In genomic region chr10:4070061-4070460, GRCm38 (mm10) we compare ENCODE assay signal across 16 mouse cellular contexts.
DNase-seq lines count a peak whose midpoint lies in the region; ATAC-seq lines count a peak whose summit lies in the region.
"Had no signal": no experiment of that assay in that cellular context is flagged by ENCODE, and none has a peak within 500 bp of the region (broad histone marks: within the 10 kb centered on the region; RNA-seq: fewer than 3 reads in every experiment).

No protein-coding gene starts in this region.

- no peak overlapping the region for H3K27ac ChIP-seq in forebrain, embryonic 15.5 days (replicated peaks)
- no peak overlapping the region for H3K27ac ChIP-seq in forebrain, embryonic 11.5 days (ENCODE audit: low read depth, low read length)
- H3K27ac ChIP-seq in midbrain, embryonic 16.5 days (ENCODE audit: low read length) = no peak overlapping the region
- no peak overlapping the region for H3K27ac ChIP-seq in midbrain, embryonic 15.5 days
- H3K27ac ChIP-seq: embryonic facial prominence, embryonic 12.5 days; hindbrain, embryonic 12.5 days; intestine, embryonic 15.5 days; macrophage had no signal

- H3K9me3 ChIP-seq in forebrain, embryonic 15.5 days = no peaks in the 10 kb centered on the region
- no peaks in the 10 kb centered on the region for H3K9me3 ChIP-seq in forebrain, embryonic 11.5 days (ENCODE audit: control insufficient read depth, low read length)
- no peaks in the 10 kb centered on the region for H3K9me3 ChIP-seq in midbrain, embryonic 16.5 days (replicated peaks; ENCODE audit: control insufficient read depth, low read length, poor library complexity, severe bottlenecking)
- H3K9me3 ChIP-seq in midbrain, embryonic 15.5 days = no peaks in the 10 kb centered on the region
- H3K9me3 ChIP-seq: embryonic facial prominence, embryonic 12.5 days; hindbrain, embryonic 12.5 days; intestine, embryonic 15.5 days had no signal

- no peak overlapping the region for H3K4me2 ChIP-seq in forebrain, embryonic 15.5 days (replicated peaks)
- no peak overlapping the region for H3K4me2 ChIP-seq in forebrain, embryonic 11.5 days (ENCODE audit: low read depth, low read length, severe bottlenecking)
- no peak overlapping the region for H3K4me2 ChIP-seq in midbrain, embryonic 16.5 days (ENCODE audit: low read length)
- no peak overlapping the region for H3K4me2 ChIP-seq in midbrain, embryonic 15.5 days
- H3K4me2 ChIP-seq: embryonic facial prominence, embryonic 12.5 days; heart, embryonic 11.5 days; hindbrain, embryonic 12.5 days; intestine, embryonic 15.5 days had no signal

- DNase-seq in forebrain, embryonic 11.5 days (ENCODE audit: low spot score) = no peak
- DNase-seq in cerebellum, adult 9-11 months = peak; percentile 75
- DNase-seq in layer of hippocampus, postnatal 10 days (ENCODE audit: low spot score in 2 of 2) = no peak
- no peak for DNase-seq in lung, postnatal 25 days (ENCODE audit: low spot score)
- DNase-seq: adrenal gland, postnatal 36 days; kidney, adult 8-10 months; kidney, postnatal 10 days had no signal

- no peaks in the 10 kb centered on the region for H3K27me3 ChIP-seq in forebrain, embryonic 15.5 days
- no peaks in the 10 kb centered on the region for H3K27me3 ChIP-seq in forebrain, embryonic 11.5 days (ENCODE audit: control insufficient read depth, insufficient read depth, low read length)
- no peaks in the 10 kb centered on the region for H3K27me3 ChIP-seq in midbrain, embryonic 16.5 days (ENCODE audit: control insufficient read depth, insufficient read depth, low read depth, low read length)
- no peaks in the 10 kb centered on the region for H3K27me3 ChIP-seq in midbrain, embryonic 15.5 days (replicated peaks)
- H3K27me3 ChIP-seq: embryonic facial prominence, embryonic 12.5 days; hindbrain, embryonic 12.5 days; intestine, embryonic 15.5 days had no signal

- WGBS in forebrain, embryonic 15.5 days = 77% methylated on average over 7 of the region's 7 CpGs
- WGBS in forebrain, embryonic 11.5 days = 92% methylated on average over 7 of the region's 7 CpGs
- WGBS in midbrain, embryonic 16.5 days = 86% methylated on average over 7 of the region's 7 CpGs
- 91% methylated on average over 7 of the region's 7 CpGs for WGBS in midbrain, embryonic 15.5 days

- H3K9ac ChIP-seq in forebrain, embryonic 15.5 days (replicated peaks) = no peak overlapping the region
- no peak overlapping the region for H3K9ac ChIP-seq in forebrain, embryonic 11.5 days (ENCODE audit: low read length)
- H3K9ac ChIP-seq in midbrain, embryonic 16.5 days (ENCODE audit: low read depth, low read length) = no peak overlapping the region
- no peak overlapping the region for H3K9ac ChIP-seq in midbrain, embryonic 15.5 days
- H3K9ac ChIP-seq: embryonic facial prominence, embryonic 12.5 days; hindbrain, embryonic 12.5 days; intestine, embryonic 15.5 days had no signal

- peaks cover 23% of the 10 kb centered on the region for H3K4me1 ChIP-seq in forebrain, embryonic 15.5 days
- no peaks in the 10 kb centered on the region for H3K4me1 ChIP-seq in forebrain, embryonic 11.5 days (replicated peaks; ENCODE audit: control insufficient read depth, insufficient read depth, low read length)
- no peaks in the 10 kb centered on the region for H3K4me1 ChIP-seq in midbrain, embryonic 16.5 days (ENCODE audit: control insufficient read depth, insufficient read depth, low read length)
- H3K4me1 ChIP-seq in midbrain, embryonic 15.5 days = no peaks in the 10 kb centered on the region
- H3K4me1 ChIP-seq: embryonic facial prominence, embryonic 12.5 days; hindbrain, embryonic 12.5 days; intestine, embryonic 15.5 days had no signal

- no peaks in the 10 kb centered on the region for H3K36me3 ChIP-seq in forebrain, embryonic 15.5 days
- H3K36me3 ChIP-seq in forebrain, embryonic 11.5 days (ENCODE audit: control insufficient read depth, insufficient read depth, low read length) = no peaks in the 10 kb centered on the region
- no peaks in the 10 kb centered on the region for H3K36me3 ChIP-seq in midbrain, embryonic 16.5 days (ENCODE audit: control insufficient read depth, insufficient read depth, low read length)
- H3K36me3 ChIP-seq in midbrain, embryonic 15.5 days (replicated peaks) = no peaks in the 10 kb centered on the region
- H3K36me3 ChIP-seq: embryonic facial prominence, embryonic 12.5 days; hindbrain, embryonic 12.5 days; intestine, embryonic 15.5 days had no signal

- H3K4me3 ChIP-seq in forebrain, embryonic 15.5 days = no peak overlapping the region
- H3K4me3 ChIP-seq in forebrain, embryonic 11.5 days (ENCODE audit: low read depth, low read length) = no peak overlapping the region
- H3K4me3 ChIP-seq in midbrain, embryonic 16.5 days (ENCODE audit: low read depth, low read length) = no peak overlapping the region
- H3K4me3 ChIP-seq in midbrain, embryonic 15.5 days = no peak overlapping the region
- H3K4me3 ChIP-seq: embryonic facial prominence, embryonic 12.5 days; hindbrain, embryonic 12.5 days; intestine, embryonic 15.5 days had no signal

- ATAC-seq in forebrain, embryonic 15.5 days (replicated peaks) = peak; percentile 23; the same call in 1 of the 2 replicates
- ATAC-seq in forebrain, embryonic 11.5 days (replicated peaks; ENCODE audit: low FRiP score) = no peak
- ATAC-seq in midbrain, embryonic 16.5 days = peak; percentile 32
- ATAC-seq in midbrain, embryonic 15.5 days (replicated peaks) = no peak
- ATAC-seq: forebrain, embryonic 14.5 days; intestine, embryonic 15.5 days had no signal

Comparison
In these comparisons a context has a peak if more than half of its experiments do, and no peak if none do; other contexts are left out.
1. ATAC-seq: peak in forebrain, embryonic 15.5 days (single experiment) and midbrain, embryonic 16.5 days (single experiment); none in forebrain, embryonic 11.5 days (single experiment) and midbrain, embryonic 15.5 days (single experiment).